Mouse (Mus musculus): ENCODE results near the gene Grm1.

- no peak for TF ChIP-seq CTCF (IDR thresholded peaks at IDR 0.05; ENCODE audit: extremely low read depth, insufficient read length, insufficient replicate concordance, low read depth, low read length)
- TF ChIP-seq POLR2A (IDR thresholded peaks at IDR 0.05; ENCODE audit: low read depth, low read length), result no peak
Measured at GRCm38 (mm10) chr10:10944003-10944402, 138.2 kb downstream of the Grm1 start.
